Mouse (Mus musculus): ENCODE measurements around the gene Ltb. TPM values are rescaled to one million over a fixed set of nuclear protein-coding genes. Genes with fewer than 3 reads are reported as not detected.

The Ltb gene
- polyA plus RNA-seq, 1 experiment from 2014 or later, result 2.0 TPM

DNA sequence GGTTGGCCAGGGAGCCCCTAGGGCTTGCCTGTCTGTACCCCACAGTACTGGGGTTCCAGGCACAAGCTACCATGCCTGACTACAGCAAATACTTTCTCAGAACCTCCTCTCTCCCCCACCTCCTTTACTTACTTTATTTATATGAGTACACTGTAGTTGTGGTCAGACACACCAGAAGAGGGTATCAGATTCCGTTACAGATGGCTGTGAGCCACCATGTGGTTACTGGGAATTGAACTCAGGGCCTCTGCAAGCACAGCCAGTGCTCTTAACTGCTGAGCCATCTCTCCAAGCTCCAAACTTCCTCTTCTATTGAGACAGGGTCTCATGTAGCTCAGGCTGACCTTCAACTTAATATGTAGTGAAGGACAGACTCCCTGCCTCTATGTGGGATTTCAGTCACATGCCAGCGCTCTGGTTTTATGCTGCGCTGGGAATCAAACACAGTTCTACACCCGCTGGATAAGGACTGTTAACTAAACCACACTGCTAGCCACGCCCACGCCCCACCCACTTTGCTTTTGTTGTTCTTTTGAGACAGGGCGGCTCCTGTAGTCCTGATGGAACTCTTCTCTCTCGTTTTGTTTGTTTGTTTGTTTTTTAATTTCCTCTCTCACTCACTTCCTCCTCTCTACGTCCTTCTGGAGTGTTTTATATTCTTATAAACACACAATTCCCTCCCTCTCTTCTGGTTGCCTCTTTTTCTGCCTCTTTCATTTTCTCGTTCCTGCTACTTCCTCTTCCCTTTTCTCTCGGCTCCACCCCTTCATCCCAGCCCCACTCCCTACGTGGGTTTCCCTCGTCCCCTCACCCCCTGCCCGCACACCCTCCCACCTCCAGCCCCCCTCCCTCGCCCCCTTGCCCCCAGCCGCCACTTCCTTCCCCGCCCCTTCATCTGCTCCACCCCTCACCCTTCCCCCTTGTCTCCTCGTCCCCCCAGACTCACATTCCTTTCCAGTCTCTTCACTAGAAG, 8.3 kb upstream of the Ltb start:
- Histone ChIP-seq H3K27ac (replicated peaks; ENCODE audit: low read depth, low read length) (peak overlapping the region; percentile 22), H3K9ac (ENCODE audit: low read depth, low read length) (peak overlapping the region; percentile 11), H3K9me3 (ENCODE audit: control insufficient read depth, low read length) (no peaks in the 10 kb centered on the region), H3K4me3 (ENCODE audit: low read depth, low read length) (peak overlapping the region; percentile 35), H3K4me1 (ENCODE audit: control insufficient read depth, insufficient read depth, low read length) (peaks cover 9% of the 10 kb centered on the region; the same call in 1 of the 2 replicates), H3K36me3 (ENCODE audit: control insufficient read depth, insufficient read depth, low read length) (no peaks in the 10 kb centered on the region), H3K4me2 (ENCODE audit: low read depth, low read length) (peak overlapping the region; percentile 52), H3K27me3 (replicated peaks; ENCODE audit: control insufficient read depth, insufficient read depth, low read length) (no peaks in the 10 kb centered on the region)
- WGBS, result 3% methylated on average over 18 of the region's 18 CpGs
- peak; percentile 79 for ATAC-seq (ENCODE audit: low read depth)
- peak; percentile 81 for DNase-seq (ENCODE audit: low spot score)

DNA sequence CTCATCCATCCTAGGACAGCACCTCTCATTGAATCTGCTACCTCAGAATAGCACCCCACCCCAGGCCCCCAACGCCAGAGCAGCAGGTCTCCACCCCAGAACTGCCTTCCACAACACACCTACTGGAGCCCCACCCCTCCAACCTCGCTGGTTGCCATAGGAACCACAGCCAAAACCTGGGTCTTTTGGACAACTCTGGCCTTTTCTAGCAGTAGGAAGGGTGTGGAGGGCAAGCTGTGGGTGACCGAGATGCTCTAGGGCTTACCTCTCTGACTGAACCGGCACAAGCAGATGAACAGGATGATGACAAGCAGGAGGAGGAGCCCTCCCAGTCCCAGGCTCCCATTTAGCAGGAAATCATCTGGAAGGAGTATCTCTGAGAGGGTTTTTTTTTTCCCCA, 7.6 kb upstream of the Ltb start:
- peak overlapping the region; percentile 11; the same call in 1 of the 2 replicates for H3K9ac ChIP-seq (ENCODE audit: low read depth, low read length)
- H3K27ac ChIP-seq (replicated peaks; ENCODE audit: low read depth, low read length), result peak overlapping the region; percentile 22
- peaks cover 9% of the 10 kb centered on the region; the same call in 1 of the 2 replicates for H3K4me1 ChIP-seq (ENCODE audit: control insufficient read depth, insufficient read depth, low read length)
- peak overlapping the region; percentile 35 for H3K4me3 ChIP-seq (ENCODE audit: low read depth, low read length)
- ATAC-seq (ENCODE audit: low read depth) (peak; percentile 54; the same call in 1 of the 2 replicates), DNase-seq (ENCODE audit: low spot score) (peak; percentile 55)
- WGBS, result 0% methylated on average over 4 of the region's 4 CpGs
- H3K4me2 ChIP-seq (ENCODE audit: low read depth, low read length), result peak overlapping the region; percentile 52
- H3K27me3 ChIP-seq (replicated peaks; ENCODE audit: control insufficient read depth, insufficient read depth, low read length), result no peaks in the 10 kb centered on the region
- no peaks in the 10 kb centered on the region for H3K9me3 ChIP-seq (ENCODE audit: control insufficient read depth, low read length)
- no peaks in the 10 kb centered on the region for H3K36me3 ChIP-seq (ENCODE audit: control insufficient read depth, insufficient read depth, low read length)

DNA sequence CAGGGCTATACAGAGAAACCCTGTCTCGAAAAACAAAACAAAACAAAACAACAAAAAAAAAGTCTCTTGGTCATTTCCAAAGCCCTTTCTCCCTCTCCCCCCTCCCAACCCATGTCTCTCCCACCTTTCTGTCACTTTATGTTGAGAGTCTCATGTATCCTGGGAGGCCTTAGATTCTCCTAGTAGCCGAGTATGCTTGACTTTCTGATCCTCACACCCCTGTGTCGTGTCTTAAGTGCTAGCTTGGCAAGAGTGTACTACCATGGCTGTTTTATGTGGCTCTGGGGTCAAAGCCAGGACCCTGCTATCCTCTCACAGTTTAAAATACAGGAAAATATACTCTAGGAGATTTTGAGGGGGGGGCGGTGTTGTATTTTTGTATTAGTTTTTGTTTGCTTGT, 6.9 kb upstream of the Ltb start:
- Histone ChIP-seq H3K4me3 (ENCODE audit: low read depth, low read length) (no peak overlapping the region), H3K36me3 (ENCODE audit: control insufficient read depth, insufficient read depth, low read length) (no peaks in the 10 kb centered on the region), H3K4me2 (ENCODE audit: low read depth, low read length) (no peak overlapping the region), H3K27me3 (replicated peaks; ENCODE audit: control insufficient read depth, insufficient read depth, low read length) (no peaks in the 10 kb centered on the region), H3K27ac (replicated peaks; ENCODE audit: low read depth, low read length) (no peak overlapping the region), H3K9me3 (ENCODE audit: control insufficient read depth, low read length) (no peaks in the 10 kb centered on the region), H3K9ac (ENCODE audit: low read depth, low read length) (no peak overlapping the region), H3K4me1 (ENCODE audit: control insufficient read depth, insufficient read depth, low read length) (peaks cover 9% of the 10 kb centered on the region; the same call in 1 of the 2 replicates)
- DNase-seq (ENCODE audit: low spot score) (no peak), ATAC-seq (ENCODE audit: low read depth) (no peak)
- WGBS, result 63% methylated on average over 4 of the region's 4 CpGs

DNA sequence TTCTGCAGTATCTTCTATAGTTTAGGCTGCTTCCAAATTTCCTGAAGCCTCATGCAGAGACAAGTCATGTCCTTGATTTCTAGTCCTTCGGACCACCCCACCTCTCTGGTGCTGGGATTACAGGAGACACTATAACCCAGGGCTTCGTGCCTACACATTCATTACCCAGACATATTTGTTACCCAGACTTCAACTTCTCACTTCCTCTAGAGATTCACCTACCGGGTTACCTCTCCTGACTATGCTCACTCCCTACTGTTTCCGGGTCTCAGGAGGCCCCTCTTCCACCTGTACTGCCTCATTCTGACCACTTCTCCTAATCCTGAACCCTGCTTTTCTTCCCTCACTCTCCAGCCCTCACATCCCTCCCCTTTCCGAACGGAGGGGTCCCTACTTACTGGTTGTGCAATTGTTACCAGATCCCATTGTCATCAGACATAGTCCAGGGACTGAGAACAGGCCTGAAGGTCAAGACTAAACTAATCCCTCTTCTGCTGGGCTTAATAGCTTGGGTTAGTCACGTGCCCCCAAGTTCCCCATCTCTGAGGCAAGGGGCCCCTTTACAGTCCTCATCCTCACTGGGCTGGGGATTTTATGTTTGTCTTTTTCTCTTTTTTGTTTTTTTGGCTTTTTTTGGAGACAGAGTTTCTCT, 6.2 kb upstream of the Ltb start, which contains the start of gene Lst1:
TSS of gene Lst1 (minus strand) at position 481 of the 652 bp plus-strand sequence.
- Histone ChIP-seq H3K4me3 (ENCODE audit: low read depth, low read length) (no peak within 1 kb of the TSS), H3K9ac (ENCODE audit: low read depth, low read length) (no peak within 1 kb of the TSS), H3K27me3 (replicated peaks; ENCODE audit: control insufficient read depth, insufficient read depth, low read length) (no peaks in the 10 kb centered on the region), H3K9me3 (ENCODE audit: control insufficient read depth, low read length) (no peaks in the 10 kb centered on the region), H3K4me1 (ENCODE audit: control insufficient read depth, insufficient read depth, low read length) (peaks cover 9% of the 10 kb centered on the region; the same call in 1 of the 2 replicates), H3K27ac (replicated peaks; ENCODE audit: low read depth, low read length) (peak within 1 kb of the TSS; percentile 5; the same call in 1 of the 2 replicates), H3K4me2 (ENCODE audit: low read depth, low read length) (no peak within 1 kb of the TSS), H3K36me3 (ENCODE audit: control insufficient read depth, insufficient read depth, low read length) (no peaks in the 10 kb centered on the region)
- no peak for DNase-seq (ENCODE audit: low spot score)
- WGBS, result 72% methylated on average over 7 of the region's 7 CpGs
- no peak for ATAC-seq (ENCODE audit: low read depth)

DNA sequence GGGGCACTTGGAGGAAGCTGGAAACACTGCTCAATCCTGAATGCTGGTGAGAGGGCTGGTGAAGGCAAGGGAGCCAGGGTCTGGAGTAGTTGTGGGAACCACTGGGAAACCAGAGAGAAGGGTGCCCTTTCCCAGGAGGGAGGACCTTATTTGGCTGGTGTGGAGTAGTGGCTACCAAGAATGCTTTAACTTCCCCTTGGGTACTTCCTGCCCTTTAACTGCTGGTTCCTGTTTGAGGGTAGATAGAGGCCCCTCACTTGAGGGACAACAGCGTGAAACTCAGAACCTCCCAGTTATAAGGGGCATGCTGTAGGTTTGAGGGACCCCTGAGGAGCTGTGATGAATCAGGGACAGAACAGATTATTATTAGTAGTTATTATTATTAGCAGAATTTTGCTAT, 5.1 kb upstream of the Ltb start:
- no peaks in the 10 kb centered on the region for H3K9me3 ChIP-seq (ENCODE audit: control insufficient read depth, low read length)
- H3K4me2 ChIP-seq (ENCODE audit: low read depth, low read length), result no peak overlapping the region
- no peak overlapping the region for H3K4me3 ChIP-seq (ENCODE audit: low read depth, low read length)
- no peak for DNase-seq (ENCODE audit: low spot score)
- H3K9ac ChIP-seq (ENCODE audit: low read depth, low read length), result no peak overlapping the region
- 0 out of 2 replicates have a peak, but pooled peaks cover under 1% of the 10 kb centered on the region for H3K27me3 ChIP-seq (replicated peaks; ENCODE audit: control insufficient read depth, insufficient read depth, low read length)
- H3K27ac ChIP-seq (replicated peaks; ENCODE audit: low read depth, low read length), result no peak overlapping the region
- peaks cover 9% of the 10 kb centered on the region; the same call in 1 of the 2 replicates for H3K4me1 ChIP-seq (ENCODE audit: control insufficient read depth, insufficient read depth, low read length)
- 65% methylated on average over 1 of the region's 1 CpGs for WGBS
- ATAC-seq (ENCODE audit: low read depth), result no peak
- no peaks in the 10 kb centered on the region for H3K36me3 ChIP-seq (ENCODE audit: control insufficient read depth, insufficient read depth, low read length)

DNA sequence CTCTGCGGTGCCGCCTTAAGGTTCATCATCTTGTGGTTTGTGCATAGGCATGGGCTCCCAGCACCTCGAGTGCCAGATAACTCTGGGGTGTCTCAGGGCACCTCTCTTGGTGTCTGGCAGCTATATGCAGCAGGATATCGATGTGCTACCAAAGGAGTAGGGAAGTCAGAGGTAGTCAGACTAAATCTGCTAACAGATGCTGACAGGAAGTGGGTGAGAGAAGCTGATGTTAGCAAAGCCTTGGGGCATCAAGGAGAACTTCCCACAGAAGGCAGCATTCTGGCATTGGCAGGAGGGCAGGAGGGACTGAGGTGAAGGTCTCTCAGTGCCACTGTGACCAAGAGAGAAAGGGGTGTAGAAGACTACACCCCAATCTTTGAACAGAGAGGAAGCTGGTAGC, 4.1 kb upstream of the Ltb start:
- 63% methylated on average over 4 of the region's 4 CpGs for WGBS
- Histone ChIP-seq H3K9me3 (ENCODE audit: control insufficient read depth, low read length) (no peaks in the 10 kb centered on the region), H3K9ac (ENCODE audit: low read depth, low read length) (no peak overlapping the region), H3K4me3 (ENCODE audit: low read depth, low read length) (no peak overlapping the region), H3K4me1 (ENCODE audit: control insufficient read depth, insufficient read depth, low read length) (peaks cover 9% of the 10 kb centered on the region; the same call in 1 of the 2 replicates), H3K27ac (replicated peaks; ENCODE audit: low read depth, low read length) (no peak overlapping the region), H3K4me2 (ENCODE audit: low read depth, low read length) (no peak overlapping the region), H3K27me3 (replicated peaks; ENCODE audit: control insufficient read depth, insufficient read depth, low read length) (peaks cover 10% of the 10 kb centered on the region), H3K36me3 (ENCODE audit: control insufficient read depth, insufficient read depth, low read length) (no peaks in the 10 kb centered on the region)
- DNase-seq (ENCODE audit: low spot score) (no peak), ATAC-seq (ENCODE audit: low read depth) (no peak)

DNA sequence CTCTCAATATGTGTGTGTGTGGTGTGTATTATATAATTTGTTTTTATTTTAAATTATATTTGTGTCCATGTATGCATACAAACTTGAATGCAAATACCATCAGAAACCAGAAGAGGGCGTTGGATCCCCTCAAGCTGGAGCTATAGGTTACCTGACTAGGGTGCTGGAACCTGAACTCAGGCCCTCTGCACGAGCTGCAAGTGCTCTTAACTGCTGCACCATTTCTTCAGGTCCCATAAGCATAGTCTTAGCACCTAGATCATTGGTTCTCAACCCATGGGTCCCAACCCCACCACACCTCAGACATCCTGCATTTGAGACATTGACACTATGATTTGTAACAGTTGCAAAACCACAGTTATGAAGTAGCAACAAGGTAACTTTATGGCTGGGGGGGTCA, 2.5 kb upstream of the Ltb start:
- Histone ChIP-seq H3K4me3 (ENCODE audit: low read depth, low read length) (no peak overlapping the region), H3K27ac (replicated peaks; ENCODE audit: low read depth, low read length) (no peak overlapping the region), H3K4me2 (ENCODE audit: low read depth, low read length) (no peak overlapping the region), H3K27me3 (replicated peaks; ENCODE audit: control insufficient read depth, insufficient read depth, low read length) (peaks cover 26% of the 10 kb centered on the region), H3K9ac (ENCODE audit: low read depth, low read length) (no peak overlapping the region), H3K9me3 (ENCODE audit: control insufficient read depth, low read length) (no peaks in the 10 kb centered on the region), H3K36me3 (ENCODE audit: control insufficient read depth, insufficient read depth, low read length) (no peaks in the 10 kb centered on the region), H3K4me1 (ENCODE audit: control insufficient read depth, insufficient read depth, low read length) (peaks cover 11% of the 10 kb centered on the region; the same call in 1 of the 2 replicates)
- DNase-seq (ENCODE audit: low spot score) (no peak), ATAC-seq (ENCODE audit: low read depth) (no peak)
- WGBS, result 63% methylated on average over 2 of the region's 2 CpGs

DNA sequence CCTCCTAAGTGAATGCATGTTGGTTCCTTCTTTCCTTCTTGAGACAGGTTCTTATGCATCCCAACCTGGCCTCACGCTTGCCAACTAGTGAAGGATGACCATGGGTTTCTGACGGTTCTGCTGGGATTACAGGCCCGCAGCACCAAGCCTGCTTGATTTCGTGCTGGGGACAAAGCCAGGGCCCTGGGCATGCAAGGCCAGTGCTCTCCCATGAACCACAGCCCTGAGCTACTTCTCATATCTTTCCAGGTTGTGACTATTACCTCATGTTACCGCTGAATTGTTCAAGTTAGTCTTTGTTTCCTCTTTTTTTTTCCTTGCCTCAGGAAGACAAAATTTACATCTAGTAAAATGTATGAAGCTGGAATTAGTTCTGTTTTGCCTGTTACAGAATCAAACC, 1.3 kb upstream of the Ltb start:
- WGBS, result 77% methylated on average over 5 of the region's 5 CpGs
- Histone ChIP-seq H3K9ac (ENCODE audit: low read depth, low read length) (no peak overlapping the region), H3K27me3 (replicated peaks; ENCODE audit: control insufficient read depth, insufficient read depth, low read length) (peaks cover 30% of the 10 kb centered on the region), H3K4me2 (ENCODE audit: low read depth, low read length) (no peak overlapping the region), H3K27ac (replicated peaks; ENCODE audit: low read depth, low read length) (no peak overlapping the region), H3K4me1 (ENCODE audit: control insufficient read depth, insufficient read depth, low read length) (peaks cover 11% of the 10 kb centered on the region; the same call in 1 of the 2 replicates), H3K9me3 (ENCODE audit: control insufficient read depth, low read length) (no peaks in the 10 kb centered on the region), H3K4me3 (ENCODE audit: low read depth, low read length) (no peak overlapping the region), H3K36me3 (ENCODE audit: control insufficient read depth, insufficient read depth, low read length) (no peaks in the 10 kb centered on the region)
- ATAC-seq (ENCODE audit: low read depth), result no peak
- no peak for DNase-seq (ENCODE audit: low spot score)
